Mouse (Mus musculus) midbrain, embryonic 16.5 days (tissue): ENCODE results near the gene C77080. TPM values are rescaled to one million over a fixed set of nuclear protein-coding genes. Genes with fewer than 3 reads are reported as not detected.

Experiments used
- ATAC-seq: fragments of 200-750 bp; cut with Nextera tagmentation; 2 replicates; pipeline ENCODE4 v1.8.0; 2017; ENCODE audit warnings: moderate TSS enrichment
- H3K27ac ChIP-seq: fragments of 300-500 bp; sonication (generic); 2 replicates; pipeline ENCODE4 v1.5.1; 2014; ENCODE audit warnings: mild to moderate bottlenecking, low read length, mixed read lengths
- H3K27me3 ChIP-seq: fragments of 300-500 bp; sonication (generic); 2 replicates; pipeline ENCODE4 v1.6.1; 2014; ENCODE audit warnings: low read depth, low read length, mixed read lengths; ENCODE audit not compliant: control insufficient read depth, insufficient read depth
- H3K36me3 ChIP-seq: fragments of 300-500 bp; sonication (generic); 2 replicates; pipeline ENCODE4 v1.6.1; 2014; ENCODE audit warnings: mild to moderate bottlenecking, low read length, moderate library complexity, mixed read lengths; ENCODE audit not compliant: control insufficient read depth, insufficient read depth
- H3K4me1 ChIP-seq: fragments of 300-500 bp; sonication (generic); 2 replicates; pipeline ENCODE4 v1.6.1; 2014; ENCODE audit warnings: mild to moderate bottlenecking, low read length, mixed read lengths; ENCODE audit not compliant: control insufficient read depth, insufficient read depth
- H3K4me2 ChIP-seq: fragments of 300-500 bp; sonication (generic); 2 replicates; pipeline ENCODE4 v1.6.1; 2014; ENCODE audit warnings: mild to moderate bottlenecking, low read length, mixed read lengths
- H3K4me3 ChIP-seq: fragments of 300-500 bp; sonication (generic); 2 replicates; pipeline ENCODE4 v1.5.1; 2014; ENCODE audit warnings: low read depth, mild to moderate bottlenecking, low read length, moderate library complexity, mixed read lengths
- H3K9ac ChIP-seq: fragments of 300-500 bp; sonication (generic); 2 replicates; pipeline ENCODE4 v1.6.1; 2014; ENCODE audit warnings: low read depth, low read length, mixed read lengths
- H3K9me3 ChIP-seq: fragments of 300-500 bp; sonication (generic); replicated peaks from 2 replicates; pipeline ENCODE4 v1.6.1; 2014; ENCODE audit warnings: mild to moderate bottlenecking, low read length, mixed read lengths; ENCODE audit not compliant: control insufficient read depth, poor library complexity, severe bottlenecking
- WGBS: fragments of 180-500 bp; shearing (Covaris S2); extraction: QIAGEN DNeasy Blood & Tissue Kit; methylation state at CpG from one replicate; pipeline ENCODE4 v1.1.7; 2014; 5-methylcytosine and 5-hydroxymethylcytosine counted together
- polyA plus RNA-seq: library from polyadenylated mRNA; unstranded; fragments of >200 nt; fragmentation: Nextera tagmentation; extraction: Ambion mirVana; gene quantifications from 2 replicates; pipeline ENCODE4 v1.2.1, GENCODE M21; 2015

C77080 gene
- polyA plus RNA-seq, 1 experiment from 2014 or later, result 6.7 TPM

DNA sequence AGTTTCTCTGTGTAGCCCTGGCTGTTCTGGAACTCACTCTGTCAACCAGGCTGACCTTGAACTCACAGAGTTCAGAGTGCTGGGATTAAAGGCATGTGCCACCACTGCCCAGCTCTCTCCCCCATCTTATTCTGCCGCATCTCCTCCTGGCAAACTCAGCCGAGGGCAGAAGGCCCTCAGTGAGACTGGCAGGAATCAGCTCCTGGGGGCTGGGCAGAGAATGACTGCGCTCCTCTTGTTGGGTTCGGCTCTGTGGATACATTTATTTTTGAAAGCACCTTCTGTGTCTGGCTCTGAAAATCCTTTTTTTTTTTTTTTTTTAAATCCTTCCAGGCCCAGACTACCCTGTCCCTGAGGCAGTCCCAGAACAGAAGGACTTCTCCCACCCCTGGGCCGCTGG, 21.6 kb upstream of the C77080 start:
- Histone ChIP-seq H3K27me3 (no peaks in the 10 kb centered on the region; the same call in 1 of the 2 replicates), H3K9ac (no peak overlapping the region), H3K36me3 (no peaks in the 10 kb centered on the region), H3K4me1 (peaks cover 10% of the 10 kb centered on the region), H3K4me3 (no peak overlapping the region), H3K27ac (no peak overlapping the region), H3K4me2 (no peak overlapping the region), H3K9me3 (no peaks in the 10 kb centered on the region)
- WGBS, result 87% methylated on average over 5 of the region's 5 CpGs
- no peak for ATAC-seq

DNA sequence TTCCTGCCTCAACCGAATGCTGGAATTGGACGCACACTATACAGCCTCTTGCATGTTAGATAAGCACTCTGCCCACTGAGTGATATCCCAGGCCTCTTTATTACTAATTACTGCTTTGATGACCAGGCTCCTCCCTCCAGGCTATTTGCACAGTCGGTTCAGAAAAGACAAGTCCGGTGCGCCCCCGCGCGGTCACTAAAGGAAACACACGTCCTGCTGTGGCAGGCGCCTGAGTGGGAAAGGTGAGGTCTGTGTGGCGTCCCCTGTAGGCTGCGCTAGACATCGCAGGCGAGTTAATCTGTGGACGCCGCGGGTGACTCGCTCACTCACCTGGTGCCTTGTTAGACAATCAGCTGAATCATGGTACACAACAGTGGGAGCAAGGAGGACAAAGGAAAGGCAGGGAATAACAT, 15.3 kb upstream of the C77080 start:
- WGBS, result 1% methylated on average over 18 of the region's 18 CpGs
- no peak overlapping the region for H3K27ac ChIP-seq
- no peaks in the 10 kb centered on the region for H3K4me1 ChIP-seq
- H3K9ac ChIP-seq, result no peak overlapping the region
- no peak overlapping the region for H3K4me3 ChIP-seq
- H3K36me3 ChIP-seq, result no peaks in the 10 kb centered on the region
- no peaks in the 10 kb centered on the region for H3K9me3 ChIP-seq
- peak overlapping the region; percentile 5; the same call in 1 of the 2 replicates for H3K4me2 ChIP-seq
- H3K27me3 ChIP-seq, result no peaks in the 10 kb centered on the region
- ATAC-seq, result 0 out of 2 replicates have a peak, but pooled peaks have one; percentile 14

DNA sequence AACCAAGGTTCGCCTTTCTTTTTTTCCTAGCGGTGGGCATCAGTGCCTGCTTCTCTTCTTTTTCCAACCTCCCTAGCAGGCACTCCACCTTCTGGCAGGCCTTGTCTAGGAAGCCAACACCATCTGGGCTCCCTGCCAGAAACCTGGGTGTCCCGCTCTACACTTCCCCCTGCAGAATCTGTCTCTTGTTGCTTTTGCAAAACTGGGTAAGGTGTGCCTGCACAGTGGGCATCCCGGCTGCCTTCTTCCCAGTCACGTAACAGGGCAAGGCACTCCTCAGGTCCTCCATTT, 11.5 kb upstream of the C77080 start:
- Histone ChIP-seq H3K4me2 (no peak overlapping the region), H3K36me3 (no peaks in the 10 kb centered on the region), H3K27ac (no peak overlapping the region), H3K4me1 (no peaks in the 10 kb centered on the region), H3K27me3 (no peaks in the 10 kb centered on the region), H3K9ac (no peak overlapping the region), H3K9me3 (no peaks in the 10 kb centered on the region), H3K4me3 (no peak overlapping the region)
- WGBS, result 40% methylated on average over 5 of the region's 5 CpGs
- ATAC-seq, result no peak

DNA sequence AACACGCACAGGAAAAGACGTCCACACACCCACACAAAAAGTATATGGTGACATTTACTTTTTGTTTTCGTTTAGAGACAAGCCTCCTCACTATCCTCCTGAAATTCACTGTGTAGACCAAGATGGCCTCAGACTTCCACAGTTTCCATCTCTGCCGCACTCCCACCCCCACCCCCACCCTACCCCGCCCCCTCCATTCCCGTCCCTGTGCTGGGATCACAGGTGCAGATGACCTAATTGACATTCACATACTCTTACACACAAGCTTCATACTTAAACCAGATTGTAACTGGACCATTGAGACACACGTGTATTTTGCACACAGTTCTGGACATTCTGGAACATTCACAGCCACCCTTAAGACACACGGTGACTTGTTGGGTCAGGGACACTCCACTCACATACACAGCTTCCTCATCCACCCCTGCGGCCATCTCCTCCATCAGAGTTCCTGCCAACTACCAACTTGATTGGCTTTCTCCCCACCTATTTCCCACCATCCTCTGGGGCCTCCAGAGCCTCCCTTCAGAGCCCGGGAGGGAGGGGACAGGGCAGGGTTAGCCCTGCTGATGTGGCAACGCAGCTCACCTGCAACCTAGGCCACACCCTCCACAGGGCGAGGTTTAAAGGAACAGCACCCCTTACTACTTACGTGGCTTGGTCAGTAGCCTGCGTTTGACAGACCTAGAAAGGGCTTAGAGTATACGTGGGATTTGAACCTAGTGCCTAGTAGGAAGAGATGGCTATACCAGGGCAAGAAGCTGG, 11.0 kb upstream of the C77080 start:
- H3K9me3 ChIP-seq, result no peaks in the 10 kb centered on the region
- ATAC-seq, result no peak
- H3K4me2 ChIP-seq, result no peak overlapping the region
- WGBS, result 30% methylated on average over 15 of the region's 15 CpGs
- H3K4me3 ChIP-seq, result no peak overlapping the region
- no peak overlapping the region for H3K9ac ChIP-seq
- no peak overlapping the region for H3K27ac ChIP-seq
- no peaks in the 10 kb centered on the region for H3K36me3 ChIP-seq
- no peaks in the 10 kb centered on the region for H3K27me3 ChIP-seq
- H3K4me1 ChIP-seq, result no peaks in the 10 kb centered on the region

DNA sequence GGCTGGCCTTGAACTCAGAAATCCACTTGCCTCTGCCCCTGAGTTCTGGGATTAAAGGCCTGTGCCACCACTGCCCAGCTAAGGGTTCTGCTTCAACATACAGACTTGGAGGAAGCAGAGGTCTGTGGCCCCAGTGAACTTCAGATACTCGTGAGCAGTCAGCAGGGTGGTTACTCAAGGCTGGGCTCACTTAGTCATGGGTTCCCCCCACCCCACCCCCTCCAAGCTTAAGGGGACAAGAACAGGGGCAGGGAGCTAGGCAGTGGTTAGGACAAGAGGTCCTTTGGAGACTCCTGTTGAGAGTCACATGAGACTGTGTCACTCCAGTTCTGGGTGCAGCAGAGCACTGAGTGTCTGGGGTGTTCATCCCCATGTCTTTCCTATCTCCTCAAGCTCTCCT, 7.5 kb upstream of the C77080 start:
- no peak for ATAC-seq
- Histone ChIP-seq H3K9me3 (no peaks in the 10 kb centered on the region), H3K4me3 (no peak overlapping the region), H3K9ac (no peak overlapping the region), H3K4me2 (no peak overlapping the region), H3K27me3 (no peaks in the 10 kb centered on the region), H3K27ac (no peak overlapping the region), H3K36me3 (no peaks in the 10 kb centered on the region), H3K4me1 (no peaks in the 10 kb centered on the region)
- WGBS, result 56% methylated on average over 1 of the region's 1 CpGs

DNA sequence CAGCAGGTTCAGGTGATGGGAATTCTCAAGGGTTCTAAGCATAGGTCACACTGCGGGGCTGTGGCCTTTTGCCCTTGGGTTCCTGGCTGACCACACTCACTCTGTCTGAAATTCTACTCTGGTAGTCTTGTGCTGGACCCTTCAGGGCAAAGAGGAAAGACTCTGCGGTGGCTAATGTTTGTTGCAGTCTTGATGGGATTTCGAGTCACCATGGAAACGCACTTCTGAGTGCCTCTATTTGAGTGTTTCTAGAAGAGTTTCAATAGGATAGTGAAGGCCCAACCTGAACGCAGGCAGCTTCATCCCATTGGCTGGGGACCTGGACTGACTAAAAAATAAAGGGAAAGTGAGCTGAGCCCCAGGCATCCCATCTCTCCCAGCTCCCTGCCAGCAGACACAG, 5.6 kb upstream of the C77080 start:
- Histone ChIP-seq H3K27me3 (no peaks in the 10 kb centered on the region), H3K4me3 (no peak overlapping the region), H3K4me2 (no peak overlapping the region), H3K4me1 (no peaks in the 10 kb centered on the region), H3K9ac (no peak overlapping the region), H3K36me3 (no peaks in the 10 kb centered on the region), H3K9me3 (no peaks in the 10 kb centered on the region), H3K27ac (no peak overlapping the region)
- 55% methylated on average over 5 of the region's 5 CpGs for WGBS
- no peak for ATAC-seq

- H3K4me1 ChIP-seq, result no peaks in the 10 kb centered on the region
- 75% methylated on average over 4 of the region's 4 CpGs for WGBS
- H3K4me3 ChIP-seq, result no peak overlapping the region
- no peaks in the 10 kb centered on the region for H3K36me3 ChIP-seq
- no peak overlapping the region for H3K27ac ChIP-seq
- no peaks in the 10 kb centered on the region for H3K9me3 ChIP-seq
- no peak for ATAC-seq
- no peak overlapping the region for H3K4me2 ChIP-seq
- H3K27me3 ChIP-seq, result no peaks in the 10 kb centered on the region
- no peak overlapping the region for H3K9ac ChIP-seq
Observed at GRCm38 (mm10) chr4:129266191-129266590, 5.0 kb upstream of the C77080 start.

- no peak for ATAC-seq
- H3K4me3 ChIP-seq, result no peak overlapping the region
- 43% methylated on average over 19 of the region's 19 CpGs for WGBS
Observed at GRCm38 (mm10) chr4:129263225-129264021, 2.2 kb upstream of the C77080 start.

GRCm38 (mm10) chr4:129260678-129261077, 526 bp downstream of the C77080 start:
- Histone ChIP-seq H3K4me3 (no peak overlapping the region), H3K4me2 (no peak overlapping the region), H3K9ac (peak overlapping the region; percentile 26; the same call in 1 of the 2 replicates), H3K9me3 (no peaks in the 10 kb centered on the region), H3K36me3 (no peaks in the 10 kb centered on the region), H3K27me3 (no peaks in the 10 kb centered on the region), H3K27ac (no peak overlapping the region), H3K4me1 (0 out of 2 replicates have a peak, but pooled peaks cover 3% of the 10 kb centered on the region)
- 17% methylated on average over 6 of the region's 6 CpGs for WGBS
- ATAC-seq, result no peak

More at GRCm38 (mm10) chr4:129263225-129264021, 2.2 kb upstream of the C77080 start:
- no peak overlapping the region for H3K4me2 ChIP-seq
- H3K4me1 ChIP-seq, result no peaks in the 10 kb centered on the region
- H3K27me3 ChIP-seq, result no peaks in the 10 kb centered on the region
- no peak overlapping the region for H3K9ac ChIP-seq
- no peaks in the 10 kb centered on the region for H3K36me3 ChIP-seq
- H3K27ac ChIP-seq, result no peak overlapping the region
- no peaks in the 10 kb centered on the region for H3K9me3 ChIP-seq
